Mouse (Mus musculus): ENCODE measurements around the gene Fam122c.

DNA sequence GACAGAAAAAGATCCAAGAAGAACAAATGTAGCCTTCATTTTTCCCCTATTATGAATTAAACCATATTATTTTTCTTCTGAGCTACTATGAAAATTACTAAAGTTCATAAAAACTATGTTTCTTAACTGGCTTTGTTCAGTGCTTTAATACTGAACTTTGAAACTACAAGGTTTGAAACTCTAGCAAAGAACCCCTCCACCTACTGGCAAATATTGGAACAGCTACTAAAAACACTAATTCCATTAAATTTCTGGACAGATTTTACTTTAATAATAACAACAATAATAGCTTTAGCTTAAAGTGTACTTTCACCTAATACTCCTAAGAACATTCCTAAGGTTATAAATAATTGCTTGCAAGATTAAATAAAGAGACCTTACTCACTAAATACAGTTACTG lies 18.0 kb upstream of the Fam122c start:
- TF ChIP-seq CTCF (IDR thresholded peaks at IDR 0.05; ENCODE audit: control insufficient read depth, insufficient read depth, insufficient replicate concordance, low read depth, low read length) (no peak), POLR2A (IDR thresholded peaks at IDR 0.05; ENCODE audit: control insufficient read depth, low read depth, low read length) (no peak)
